Mouse (Mus musculus): ENCODE measurements around the gene Cacna1c. TPM values are rescaled to one million over a fixed set of nuclear protein-coding genes. Genes with fewer than 3 reads are reported as not detected.

The Cacna1c gene
- polyA plus RNA-seq, 1 experiment = 19.1 TPM

DNA sequence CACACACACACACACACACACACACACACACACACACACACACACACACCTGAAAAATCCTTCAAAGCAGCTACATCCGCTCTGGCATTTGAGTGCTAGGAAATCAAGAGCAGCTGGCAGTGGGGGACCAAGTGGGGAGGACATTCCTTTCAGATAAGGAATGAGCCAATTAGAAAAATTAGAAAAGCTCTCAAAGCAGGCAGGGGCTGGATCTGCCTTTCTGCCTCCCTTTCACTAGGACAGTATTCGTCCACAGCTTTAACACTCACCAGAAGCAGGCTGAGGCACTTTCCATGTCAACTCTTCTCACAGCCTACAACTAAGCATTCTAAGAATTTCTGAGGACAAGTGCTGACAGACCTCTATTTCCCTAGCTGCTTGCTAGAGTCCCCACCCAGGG is 194.8 kb downstream of the Cacna1c start:
- no peak for DNase-seq (ENCODE audit: low read depth)

GRCm38 (mm10) chr6:119000255-119000654 is 196.0 kb downstream of the Cacna1c start:
- TF ChIP-seq POLR2A (IDR thresholded peaks at IDR 0.05; ENCODE audit: borderline replicate concordance, extremely low read depth, insufficient read depth, insufficient read length, poor library complexity, severe bottlenecking) (no peak), CTCF (IDR thresholded peaks at IDR 0.05; ENCODE audit: borderline replicate concordance, extremely low read depth, insufficient read depth, insufficient read length) (no peak)
- no peak for DNase-seq (ENCODE audit: low read depth)

More for the DNA sequence above, 194.8 kb downstream of the Cacna1c start:
- TF ChIP-seq CTCF (IDR thresholded peaks at IDR 0.05; ENCODE audit: borderline replicate concordance, extremely low read depth, insufficient read depth, insufficient read length) (no peak), POLR2A (IDR thresholded peaks at IDR 0.05; ENCODE audit: borderline replicate concordance, extremely low read depth, insufficient read depth, insufficient read length, poor library complexity, severe bottlenecking) (no peak)

- DNase-seq (ENCODE audit: low read depth) = no peak
- TF ChIP-seq POLR2A (IDR thresholded peaks at IDR 0.05; ENCODE audit: borderline replicate concordance, extremely low read depth, insufficient read depth, insufficient read length, poor library complexity, severe bottlenecking) (no peak), CTCF (IDR thresholded peaks at IDR 0.05; ENCODE audit: borderline replicate concordance, extremely low read depth, insufficient read depth, insufficient read length) (no peak)
These were observed 196.8 kb downstream of the Cacna1c start for GRCm38 (mm10) chr6:118999329-118999875.

GRCm38 (mm10) chr6:118997397-118997796 is 198.8 kb downstream of the Cacna1c start:
- TF ChIP-seq CTCF (IDR thresholded peaks at IDR 0.05; ENCODE audit: borderline replicate concordance, extremely low read depth, insufficient read depth, insufficient read length) (no peak), POLR2A (IDR thresholded peaks at IDR 0.05; ENCODE audit: borderline replicate concordance, extremely low read depth, insufficient read depth, insufficient read length, poor library complexity, severe bottlenecking) (no peak)
- DNase-seq (ENCODE audit: low read depth) = no peak

DNA sequence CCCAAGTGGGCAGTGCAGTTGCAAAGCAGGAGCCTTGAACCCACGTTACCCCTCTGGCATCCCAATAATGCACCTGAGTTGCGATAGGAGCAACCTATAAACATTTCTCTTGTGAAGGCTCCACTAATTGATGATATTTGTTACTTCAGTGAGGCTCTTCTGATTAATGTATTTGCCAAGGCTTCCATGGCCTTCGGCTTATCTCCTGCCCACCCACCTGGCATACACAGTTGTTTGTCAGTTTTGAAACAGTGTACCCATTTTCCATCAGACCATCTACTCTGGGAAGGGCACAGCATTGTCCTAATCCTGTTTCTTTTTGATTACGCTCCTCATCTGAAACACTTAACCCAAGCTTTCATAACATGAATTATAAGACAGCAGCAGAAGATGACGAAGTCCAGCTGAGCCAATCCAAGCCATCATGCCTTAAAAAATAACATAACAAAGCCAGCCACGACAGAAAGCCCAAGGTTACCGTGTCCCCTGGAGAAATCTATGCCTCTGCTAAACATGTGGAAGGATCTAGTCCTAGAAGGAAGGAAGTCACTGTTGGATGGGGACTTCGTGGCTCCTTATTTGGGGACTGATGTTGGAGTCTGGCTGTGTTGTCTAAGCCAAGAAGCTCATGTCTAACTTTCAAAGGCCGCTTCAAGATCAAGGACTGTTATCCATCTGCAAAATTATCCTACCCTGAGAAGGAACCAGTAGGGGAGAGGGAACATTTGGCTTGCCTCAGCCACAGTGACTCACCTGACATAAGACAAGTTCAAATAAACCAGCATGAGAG is 201.8 kb downstream of the Cacna1c start:
- no peak for TF ChIP-seq POLR2A (IDR thresholded peaks at IDR 0.05; ENCODE audit: borderline replicate concordance, extremely low read depth, insufficient read depth, insufficient read length, poor library complexity, severe bottlenecking)
- no peak for TF ChIP-seq CTCF (IDR thresholded peaks at IDR 0.05; ENCODE audit: borderline replicate concordance, extremely low read depth, insufficient read depth, insufficient read length)
- DNase-seq (ENCODE audit: low read depth) = no peak

DNA sequence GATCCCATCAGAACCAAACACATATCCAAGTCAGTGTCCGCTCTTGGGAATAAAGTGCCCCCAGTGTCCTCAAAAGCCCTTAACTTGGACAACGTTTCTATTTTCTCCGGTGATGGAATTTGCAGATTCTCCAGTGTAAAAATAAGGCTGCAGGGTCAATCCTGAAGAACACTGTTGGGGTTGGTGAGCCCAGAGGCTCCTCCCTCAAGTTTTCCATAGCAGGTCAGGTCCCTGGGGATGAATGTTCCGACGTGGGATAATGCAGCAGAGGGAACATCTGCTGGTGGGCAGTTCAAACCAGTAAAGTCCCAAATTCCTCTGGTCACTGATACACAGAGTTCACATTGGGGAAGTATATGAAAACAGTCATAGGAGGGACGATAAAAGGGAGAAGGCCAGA is 203.8 kb downstream of the Cacna1c start:
- TF ChIP-seq POLR2A (IDR thresholded peaks at IDR 0.05; ENCODE audit: borderline replicate concordance, extremely low read depth, insufficient read depth, insufficient read length, poor library complexity, severe bottlenecking) (no peak), CTCF (IDR thresholded peaks at IDR 0.05; ENCODE audit: borderline replicate concordance, extremely low read depth, insufficient read depth, insufficient read length) (no peak)
- no peak for DNase-seq (ENCODE audit: low read depth)

- DNase-seq (ENCODE audit: low read depth) = peak; percentile 43
- TF ChIP-seq POLR2A (IDR thresholded peaks at IDR 0.05; ENCODE audit: borderline replicate concordance, extremely low read depth, insufficient read depth, insufficient read length, poor library complexity, severe bottlenecking) (no peak), CTCF (IDR thresholded peaks at IDR 0.05; ENCODE audit: borderline replicate concordance, extremely low read depth, insufficient read depth, insufficient read length) (no peak)
These were observed 206.0 kb downstream of the Cacna1c start for GRCm38 (mm10) chr6:118989999-118990776.

- TF ChIP-seq CTCF (IDR thresholded peaks at IDR 0.05; ENCODE audit: borderline replicate concordance, extremely low read depth, insufficient read depth, insufficient read length) = no peak
- no peak for TF ChIP-seq POLR2A (IDR thresholded peaks at IDR 0.05; ENCODE audit: borderline replicate concordance, extremely low read depth, insufficient read depth, insufficient read length, poor library complexity, severe bottlenecking)
- DNase-seq (ENCODE audit: low read depth) = peak; percentile 61
These were observed 211.9 kb downstream of the Cacna1c start for GRCm38 (mm10) chr6:118984181-118984901.

DNA sequence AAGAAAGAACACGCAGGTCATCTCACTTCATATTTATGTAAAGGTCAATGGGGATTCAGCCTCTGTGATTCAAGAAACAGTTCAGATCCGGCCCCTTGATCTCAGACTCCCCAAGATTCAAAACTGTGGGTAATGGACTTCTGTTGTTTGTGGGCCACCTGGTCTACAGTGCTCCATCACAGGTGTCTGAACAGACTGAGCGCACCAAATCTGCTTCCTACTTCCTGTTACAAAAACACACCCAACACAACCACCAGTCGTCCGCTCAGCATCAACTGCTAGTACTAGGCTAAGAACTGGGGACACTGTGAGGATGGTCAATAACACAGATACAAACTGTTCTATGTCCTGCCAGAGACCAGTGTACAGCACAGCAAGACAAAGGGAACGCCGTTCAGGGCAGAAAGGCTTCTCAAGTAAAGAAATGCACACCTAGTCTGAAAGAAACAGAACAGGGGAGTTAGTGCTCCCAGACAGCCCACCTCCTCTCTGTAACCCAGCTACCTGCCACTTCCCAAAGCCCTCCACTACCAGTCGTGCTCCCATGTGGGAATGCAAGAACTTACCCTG is 212.7 kb downstream of the Cacna1c start:
- no peak for DNase-seq (ENCODE audit: low read depth)
- TF ChIP-seq POLR2A (IDR thresholded peaks at IDR 0.05; ENCODE audit: borderline replicate concordance, extremely low read depth, insufficient read depth, insufficient read length, poor library complexity, severe bottlenecking) = no peak
- TF ChIP-seq CTCF (IDR thresholded peaks at IDR 0.05; ENCODE audit: borderline replicate concordance, extremely low read depth, insufficient read depth, insufficient read length) = no peak

DNA sequence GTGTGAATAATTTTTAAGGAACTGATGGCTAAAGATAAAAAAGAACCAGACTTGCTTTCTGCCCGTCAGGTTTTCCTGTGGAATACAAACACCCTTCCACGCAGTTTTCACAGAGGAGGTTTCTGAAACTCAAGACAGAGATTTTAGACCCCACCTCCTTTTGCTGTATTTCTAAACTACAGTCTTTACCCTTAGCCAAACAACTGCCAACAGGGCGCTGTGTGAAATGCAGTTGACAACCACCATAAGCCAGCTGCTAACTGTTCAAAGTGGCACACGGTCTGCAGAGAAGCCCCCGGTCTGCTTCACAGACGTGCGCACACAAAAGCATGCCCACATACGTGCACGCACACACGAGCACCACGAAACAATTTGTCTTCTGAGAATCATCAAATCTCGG is 216.0 kb downstream of the Cacna1c start:
- TF ChIP-seq POLR2A (IDR thresholded peaks at IDR 0.05; ENCODE audit: borderline replicate concordance, extremely low read depth, insufficient read depth, insufficient read length, poor library complexity, severe bottlenecking) (no peak), CTCF (IDR thresholded peaks at IDR 0.05; ENCODE audit: borderline replicate concordance, extremely low read depth, insufficient read depth, insufficient read length) (no peak)
- peak; percentile 44 for DNase-seq (ENCODE audit: low read depth)
